Mouse (Mus musculus) MEL-GATA-1-ER (cell line): ENCODE data around the gene Snx15.

Source experiments
- DNase-seq: peaks from one replicate; pipeline ENCODE4 v3.0.0-alpha.2; 2012; ENCODE audit warnings: low read depth; ENCODE audit errors: extremely low read depth

The Snx15 gene

GRCm38 (mm10) chr19:6121761-6122160, 6.3 kb downstream of the Snx15 start:
- DNase-seq: no peak

GRCm38 (mm10) chr19:6118677-6119185, 9.4 kb downstream of the Snx15 start:
- no peak for DNase-seq

GRCm38 (mm10) chr19:6117986-6118676, 10.0 kb downstream of the Snx15 start, which contains the start of gene Sac3d1:
TSS of gene Sac3d1 (minus strand) at chr19:6118650.
- peak; percentile 94 for DNase-seq

- DNase-seq: peak; percentile 35
Observed at GRCm38 (mm10) chr19:6117346-6117985, 10.6 kb downstream of the Snx15 start.

GRCm38 (mm10) chr19:6116113-6116850, 11.8 kb downstream of the Snx15 start:
- no peak for DNase-seq

GRCm38 (mm10) chr19:6113116-6113515, 15.0 kb downstream of the Snx15 start:
- DNase-seq: no peak

GRCm38 (mm10) chr19:6105586-6105985, 22.5 kb downstream of the Snx15 start, which contains the start of gene Naaladl1:
TSS of gene Naaladl1 (plus strand) at chr19:6105782.
- DNase-seq: no peak

- DNase-seq: peak; percentile 72
Observed at GRCm38 (mm10) chr19:6104476-6104875, 23.6 kb downstream of the Snx15 start.

GRCm38 (mm10) chr19:6102169-6102853, 25.8 kb downstream of the Snx15 start:
- no peak for DNase-seq

- no peak for DNase-seq
Observed at GRCm38 (mm10) chr19:6101186-6101585, 26.9 kb downstream of the Snx15 start.

- DNase-seq: no peak
Observed at GRCm38 (mm10) chr19:6097847-6098246, 30.3 kb downstream of the Snx15 start.

GRCm38 (mm10) chr19:6094119-6094518, 34.0 kb downstream of the Snx15 start, which contains the start of gene AC131692.1:
TSS of gene AC131692.1 (plus strand) at chr19:6094419.
- DNase-seq: no peak

- no peak for DNase-seq
Observed at GRCm38 (mm10) chr19:6088841-6089240, 39.3 kb downstream of the Snx15 start.

- peak; percentile 82 for DNase-seq
Observed at GRCm38 (mm10) chr19:6085417-6085879, 42.7 kb downstream of the Snx15 start.

- peak; percentile 98 for DNase-seq
Observed at GRCm38 (mm10) chr19:6084478-6085248, 43.4 kb downstream of the Snx15 start, which contains the start of the genes Zfpl1 and Cdca5. TSS of gene Zfpl1 (minus strand) at chr19:6084956. TSS of gene Cdca5 (plus strand) at chr19:6084983.

GRCm38 (mm10) chr19:6082156-6082555, 45.9 kb downstream of the Snx15 start, which contains the start of gene Gm28374:
TSS of gene Gm28374 (minus strand) at chr19:6082256.
- no peak for DNase-seq

GRCm38 (mm10) chr19:6079983-6080480, 48.1 kb downstream of the Snx15 start, which contains the start of gene Tmem262:
TSS of gene Tmem262 (plus strand) at chr19:6080033.
- no peak for DNase-seq

- DNase-seq: peak; percentile 93
Observed at GRCm38 (mm10) chr19:6076564-6077393, 51.3 kb downstream of the Snx15 start, which contains the start of gene Vps51. TSS of gene Vps51 (minus strand) at chr19:6077231.

- DNase-seq: no peak
Observed at GRCm38 (mm10) chr19:6073889-6074288, 54.2 kb downstream of the Snx15 start.
